Mouse (Mus musculus): Measurements from ENCODE around the gene Noxred1. TPM values are rescaled to one million over a fixed set of nuclear protein-coding genes. Genes with fewer than 3 reads are reported as not detected.
A peak's percentile ranks its signal among the peaks of the same experiment; 100 is the strongest.
"Not testable (repeated sequence)": the region's sequence is repeated elsewhere in the genome, so short reads cannot be mapped to it uniquely, and the experiment has no call there.

Noxred1 gene
- polyA plus RNA-seq, 1 experiment from 2014 or later = 0.94 TPM

DNA sequence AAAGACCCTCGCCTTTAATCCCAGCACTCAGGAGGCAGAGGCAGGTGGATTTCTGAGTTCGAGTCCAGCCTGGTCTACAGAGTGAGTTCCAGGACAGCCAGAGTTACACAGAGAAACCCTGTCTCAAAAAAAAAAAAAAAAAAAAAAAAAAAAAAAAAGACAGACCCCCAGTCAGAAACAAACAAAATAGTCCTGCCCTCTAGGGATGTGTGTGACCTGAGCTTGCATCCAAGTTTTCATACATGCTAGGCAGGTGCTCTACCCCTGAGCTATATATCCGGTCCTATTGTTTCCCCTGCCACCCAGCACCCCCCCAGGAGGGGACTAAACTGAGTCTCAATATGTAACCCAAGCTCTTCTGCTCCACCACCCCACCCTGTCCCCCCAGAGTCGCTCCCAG lies 38.7 kb upstream of the Noxred1 start:
- not testable (repeated sequence) for H3K9me3 ChIP-seq (ENCODE audit: control insufficient read depth, low read length); H3K9ac ChIP-seq (ENCODE audit: low read depth, low read length); H3K4me3 ChIP-seq (ENCODE audit: low read length); H3K27ac ChIP-seq (ENCODE audit: low read depth, low read length); ATAC-seq; H3K4me2 ChIP-seq (ENCODE audit: low read length); H3K27me3 ChIP-seq (replicated peaks; ENCODE audit: control insufficient read depth, insufficient read depth, low read length); H3K4me1 ChIP-seq (ENCODE audit: control insufficient read depth, insufficient read depth, low read depth, low read length)
- 89% methylated on average over 4 of the region's 4 CpGs for WGBS
- H3K36me3 ChIP-seq (ENCODE audit: control insufficient read depth, insufficient read depth, low read length) = peaks cover 23% of the 10 kb centered on the region

GRCm38 (mm10) chr12:87274853-87275831 lies 36.6 kb upstream of the Noxred1 start:
- Histone ChIP-seq H3K4me3 (ENCODE audit: low read length) (no peak overlapping the region), H3K36me3 (ENCODE audit: control insufficient read depth, insufficient read depth, low read length) (peaks cover 38% of the 10 kb centered on the region), H3K9ac (ENCODE audit: low read depth, low read length) (no peak overlapping the region), H3K27ac (ENCODE audit: low read depth, low read length) (no peak overlapping the region), H3K4me1 (ENCODE audit: control insufficient read depth, insufficient read depth, low read depth, low read length) (no peaks in the 10 kb centered on the region), H3K9me3 (ENCODE audit: control insufficient read depth, low read length) (no peaks in the 10 kb centered on the region), H3K27me3 (replicated peaks; ENCODE audit: control insufficient read depth, insufficient read depth, low read length) (no peaks in the 10 kb centered on the region), H3K4me2 (ENCODE audit: low read length) (no peak overlapping the region)
- no peak for ATAC-seq
- WGBS = 93% methylated on average over 9 of the region's 9 CpGs

DNA sequence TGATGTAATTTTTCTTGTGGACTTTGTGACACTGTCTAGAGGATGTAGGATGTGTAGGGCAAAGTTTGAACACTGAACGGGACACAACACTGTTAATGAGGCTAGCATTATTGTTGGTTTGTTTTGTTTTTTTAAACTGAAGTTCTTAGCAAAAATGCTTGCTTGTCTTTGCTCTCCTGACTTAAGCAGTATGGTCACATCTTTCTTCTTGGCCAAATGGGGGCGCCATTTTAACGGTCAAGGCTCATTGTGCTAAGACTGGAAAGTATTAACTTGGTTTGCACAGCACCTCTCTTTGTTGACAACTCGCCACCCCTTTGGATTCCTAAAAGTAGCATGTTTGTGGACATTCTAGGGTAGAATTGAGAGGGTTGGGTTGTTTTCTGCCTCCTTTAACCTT lies 29.1 kb upstream of the Noxred1 start:
- H3K27ac ChIP-seq (ENCODE audit: low read depth, low read length) = no peak overlapping the region
- peak overlapping the region; percentile 90 for H3K4me3 ChIP-seq (ENCODE audit: low read length)
- no peaks in the 10 kb centered on the region for H3K9me3 ChIP-seq (ENCODE audit: control insufficient read depth, low read length)
- peak overlapping the region; percentile 91 for H3K9ac ChIP-seq (ENCODE audit: low read depth, low read length)
- 32% methylated on average over 4 of the region's 4 CpGs for WGBS
- ATAC-seq = no peak
- peak overlapping the region; percentile 95 for H3K4me2 ChIP-seq (ENCODE audit: low read length)
- peaks cover 21% of the 10 kb centered on the region for H3K4me1 ChIP-seq (ENCODE audit: control insufficient read depth, insufficient read depth, low read depth, low read length)
- peaks cover 21% of the 10 kb centered on the region for H3K36me3 ChIP-seq (ENCODE audit: control insufficient read depth, insufficient read depth, low read length)
- H3K27me3 ChIP-seq (replicated peaks; ENCODE audit: control insufficient read depth, insufficient read depth, low read length) = no peaks in the 10 kb centered on the region

GRCm38 (mm10) chr12:87266827-87267603 lies 28.5 kb upstream of the Noxred1 start:
- Histone ChIP-seq H3K27me3 (replicated peaks; ENCODE audit: control insufficient read depth, insufficient read depth, low read length) (no peaks in the 10 kb centered on the region), H3K9ac (ENCODE audit: low read depth, low read length) (peak overlapping the region; percentile 91), H3K9me3 (ENCODE audit: control insufficient read depth, low read length) (no peaks in the 10 kb centered on the region), H3K4me1 (ENCODE audit: control insufficient read depth, insufficient read depth, low read depth, low read length) (peaks cover 21% of the 10 kb centered on the region), H3K36me3 (ENCODE audit: control insufficient read depth, insufficient read depth, low read length) (peaks cover 19% of the 10 kb centered on the region), H3K4me3 (ENCODE audit: low read length) (peak overlapping the region; percentile 90), H3K4me2 (ENCODE audit: low read length) (peak overlapping the region; percentile 95), H3K27ac (ENCODE audit: low read depth, low read length) (peak overlapping the region; percentile 92)
- under 1% methylated on average over 31 of the region's 31 CpGs for WGBS
- peak; percentile 70 for ATAC-seq

GRCm38 (mm10) chr12:87266108-87266826 lies 27.7 kb upstream of the Noxred1 start, which contains the start of the genes Vipas39 and Ahsa1:
Gene Vipas39 (minus strand): TSS chr12:87266256.
Gene Ahsa1 (plus strand): TSS chr12:87266479.
- H3K36me3 ChIP-seq (ENCODE audit: control insufficient read depth, insufficient read depth, low read length) = peaks cover 18% of the 10 kb centered on the region
- ATAC-seq = peak; percentile 99
- H3K4me2 ChIP-seq (ENCODE audit: low read length) = peak within 1 kb of the TSS; percentile 95
- H3K27me3 ChIP-seq (replicated peaks; ENCODE audit: control insufficient read depth, insufficient read depth, low read length) = no peaks in the 10 kb centered on the region
- peaks cover 21% of the 10 kb centered on the region for H3K4me1 ChIP-seq (ENCODE audit: control insufficient read depth, insufficient read depth, low read depth, low read length)
- H3K27ac ChIP-seq (ENCODE audit: low read depth, low read length) = peak within 1 kb of the TSS; percentile 92
- under 1% methylated on average over 31 of the region's 31 CpGs for WGBS
- H3K4me3 ChIP-seq (ENCODE audit: low read length) = peak within 1 kb of the TSS; percentile 90
- H3K9me3 ChIP-seq (ENCODE audit: control insufficient read depth, low read length) = no peaks in the 10 kb centered on the region
- H3K9ac ChIP-seq (ENCODE audit: low read depth, low read length) = peak within 1 kb of the TSS; percentile 93

DNA sequence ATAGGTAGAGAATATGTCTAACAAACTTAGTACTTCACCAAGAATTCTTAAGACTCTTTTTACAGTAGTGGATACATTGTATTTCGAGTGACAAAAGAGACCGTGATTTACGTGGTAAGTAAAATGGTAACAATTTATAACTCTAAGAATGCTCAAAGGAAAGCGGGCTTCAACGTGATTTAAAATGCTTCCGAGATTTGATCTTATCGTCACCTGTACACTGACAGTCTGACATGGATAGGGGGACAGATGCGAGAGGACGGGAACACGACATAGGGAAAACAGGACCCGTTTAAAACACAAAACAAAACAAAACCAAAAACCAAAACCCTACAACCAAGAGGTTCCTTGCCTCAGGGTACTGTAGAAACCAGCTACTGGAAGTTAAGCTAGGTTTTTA lies 26.9 kb upstream of the Noxred1 start:
- H3K4me3 ChIP-seq (ENCODE audit: low read length) = peak overlapping the region; percentile 90
- peak overlapping the region; percentile 92 for H3K27ac ChIP-seq (ENCODE audit: low read depth, low read length)
- peaks cover 21% of the 10 kb centered on the region for H3K4me1 ChIP-seq (ENCODE audit: control insufficient read depth, insufficient read depth, low read depth, low read length)
- H3K9me3 ChIP-seq (ENCODE audit: control insufficient read depth, low read length) = no peaks in the 10 kb centered on the region
- peak overlapping the region; percentile 93 for H3K9ac ChIP-seq (ENCODE audit: low read depth, low read length)
- peak overlapping the region; percentile 77 for H3K4me2 ChIP-seq (ENCODE audit: low read length)
- 25% methylated on average over 11 of the region's 11 CpGs for WGBS
- peaks cover 15% of the 10 kb centered on the region for H3K36me3 ChIP-seq (ENCODE audit: control insufficient read depth, insufficient read depth, low read length)
- no peaks in the 10 kb centered on the region for H3K27me3 ChIP-seq (replicated peaks; ENCODE audit: control insufficient read depth, insufficient read depth, low read length)
- no peak for ATAC-seq

DNA sequence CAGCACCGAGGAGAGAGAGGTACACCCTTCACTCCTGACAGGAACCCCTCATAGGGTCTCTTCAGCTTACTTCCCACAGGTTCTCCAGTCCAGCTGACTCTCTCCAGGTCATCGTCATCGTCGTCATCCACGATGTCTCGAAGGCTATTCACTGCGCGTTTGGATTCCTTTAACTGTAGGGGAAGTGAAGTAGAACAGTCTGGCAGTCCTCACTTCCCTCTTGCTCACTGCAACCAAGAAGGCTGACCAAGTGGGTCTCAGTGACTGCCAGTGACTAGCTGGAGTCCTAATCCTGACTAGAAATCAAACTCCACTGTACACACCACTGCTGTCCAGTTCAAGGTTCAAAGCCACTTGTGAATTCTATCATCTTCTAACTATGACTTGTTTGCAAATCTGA lies 22.0 kb upstream of the Noxred1 start:
- Histone ChIP-seq H3K9me3 (ENCODE audit: control insufficient read depth, low read length) (no peaks in the 10 kb centered on the region), H3K9ac (ENCODE audit: low read depth, low read length) (no peak overlapping the region), H3K4me1 (ENCODE audit: control insufficient read depth, insufficient read depth, low read depth, low read length) (peaks cover 8% of the 10 kb centered on the region), H3K27me3 (replicated peaks; ENCODE audit: control insufficient read depth, insufficient read depth, low read length) (no peaks in the 10 kb centered on the region), H3K4me3 (ENCODE audit: low read length) (no peak overlapping the region), H3K4me2 (ENCODE audit: low read length) (no peak overlapping the region), H3K36me3 (ENCODE audit: control insufficient read depth, insufficient read depth, low read length) (peaks cover 43% of the 10 kb centered on the region), H3K27ac (ENCODE audit: low read depth, low read length) (no peak overlapping the region)
- ATAC-seq = no peak
- WGBS = 97% methylated on average over 8 of the region's 8 CpGs

DNA sequence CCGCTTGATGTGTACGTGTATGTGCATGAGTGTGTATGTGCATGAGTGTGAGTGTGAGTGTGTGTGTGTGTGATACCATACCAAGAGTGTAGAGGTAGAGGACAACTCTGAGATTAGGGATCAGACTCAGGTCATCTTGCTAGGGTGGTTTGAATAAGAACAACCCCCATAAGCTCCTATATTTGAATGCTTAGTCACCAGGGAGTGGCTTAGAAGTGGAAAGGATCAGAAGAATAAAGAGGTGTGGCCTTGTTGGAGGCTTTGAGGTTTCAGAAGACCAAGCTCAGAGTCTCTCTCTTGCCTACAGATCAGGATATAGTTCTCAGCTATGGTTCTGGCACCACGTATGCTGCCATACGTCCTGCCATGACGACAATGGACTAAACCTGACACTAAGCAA lies 18.1 kb upstream of the Noxred1 start:
- Histone ChIP-seq H3K27ac (ENCODE audit: low read depth, low read length) (no peak overlapping the region), H3K4me2 (ENCODE audit: low read length) (no peak overlapping the region), H3K4me1 (ENCODE audit: control insufficient read depth, insufficient read depth, low read depth, low read length) (no peaks in the 10 kb centered on the region), H3K36me3 (ENCODE audit: control insufficient read depth, insufficient read depth, low read length) (peaks cover 50% of the 10 kb centered on the region), H3K9ac (ENCODE audit: low read depth, low read length) (no peak overlapping the region), H3K4me3 (ENCODE audit: low read length) (no peak overlapping the region), H3K9me3 (ENCODE audit: control insufficient read depth, low read length) (no peaks in the 10 kb centered on the region), H3K27me3 (replicated peaks; ENCODE audit: control insufficient read depth, insufficient read depth, low read length) (no peaks in the 10 kb centered on the region)
- over 99% methylated on average over 5 of the region's 5 CpGs for WGBS
- ATAC-seq = no peak

Measured in hindbrain, embryonic 16.5 days (tissue).